In the genomic region with DNA sequence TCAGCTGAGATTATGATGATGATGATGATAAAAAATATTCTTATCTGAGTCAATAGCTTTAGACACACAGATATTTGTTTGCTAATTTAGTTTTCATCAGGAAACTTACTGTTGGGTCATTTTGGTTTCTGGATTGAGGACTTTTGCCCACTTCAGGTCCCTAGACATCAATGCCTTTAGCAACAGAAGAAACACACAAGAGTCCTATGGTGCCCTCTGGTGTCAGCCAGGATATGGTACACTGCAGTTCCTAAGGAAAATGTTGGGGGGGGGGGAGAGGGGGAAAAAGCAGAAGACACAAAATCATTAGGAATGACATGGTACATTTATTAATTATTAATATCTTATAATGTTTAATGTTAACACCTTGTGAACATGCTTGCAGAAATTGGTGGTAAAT, we compare ENCODE assay signal across 11 mouse cellular contexts. TPM values are rescaled to one million over a fixed set of nuclear protein-coding genes. Genes with fewer than 3 reads are reported as not detected.
DNase-seq lines count a peak whose midpoint lies in the region; ATAC-seq and TF ChIP-seq lines count a peak whose summit lies in the region.
"Had no signal": no experiment of that assay in that cellular context is flagged by ENCODE, and none has a peak within 500 bp of the region (broad histone marks: within the 10 kb centered on the region; RNA-seq: fewer than 3 reads in every experiment).

No protein-coding gene starts in this region.

- no peaks in the 10 kb centered on the region for H3K4me1 ChIP-seq in heart, adult 2 months (ENCODE audit: control insufficient read depth, insufficient read depth, low read length)
- no peaks in the 10 kb centered on the region for H3K4me1 ChIP-seq in stomach, postnatal 0 days (replicated peaks; ENCODE audit: control insufficient read depth, insufficient read depth)
- H3K4me1 ChIP-seq: limb, embryonic 12.5 days had no signal

- no peaks in the 10 kb centered on the region for H3K79me2 ChIP-seq in heart, adult 2 months (replicated peaks; ENCODE audit: control insufficient read depth, insufficient read depth, low read length)

- no peak for TF ChIP-seq EP300 in heart, adult 2 months (IDR thresholded peaks at IDR 0.05; ENCODE audit: insufficient read depth, low read depth, low read length)
- no peak for TF ChIP-seq EP300 in stomach, postnatal 0 days (optimal IDR thresholded peaks at IDR 0.05)

- H3K36me3 ChIP-seq in heart, adult 2 months (ENCODE audit: control insufficient read depth, insufficient read depth, low read length), result no peaks in the 10 kb centered on the region
- H3K36me3 ChIP-seq in stomach, postnatal 0 days (ENCODE audit: control insufficient read depth, insufficient read depth, low read length), result no peaks in the 10 kb centered on the region
- H3K36me3 ChIP-seq: limb, embryonic 12.5 days had no signal

- H3K27me3 ChIP-seq in heart, adult 2 months (ENCODE audit: control insufficient read depth, insufficient read depth, low read length), result no peaks in the 10 kb centered on the region
- H3K27me3 ChIP-seq in stomach, postnatal 0 days (ENCODE audit: control insufficient read depth, insufficient read depth, low read length), result no peaks in the 10 kb centered on the region
- H3K27me3 ChIP-seq: limb, embryonic 12.5 days had no signal

- no peaks in the 10 kb centered on the region for H3K9me3 ChIP-seq in stomach, postnatal 0 days (ENCODE audit: control insufficient read depth, low read length)
- H3K9me3 ChIP-seq: limb, embryonic 12.5 days had no signal

- no peak overlapping the region for H3K4me3 ChIP-seq in heart, adult 2 months
- no peak overlapping the region for H3K4me3 ChIP-seq in stomach, postnatal 0 days (ENCODE audit: low read depth, low read length)
- H3K4me3 ChIP-seq: erythroblast, embryonic 14.5 days; limb, embryonic 12.5 days had no signal

- H3K9ac ChIP-seq in heart, adult 2 months (ENCODE audit: low read depth, low read length), result no peak overlapping the region
- no peak overlapping the region for H3K9ac ChIP-seq in stomach, postnatal 0 days (ENCODE audit: low read length)
- H3K9ac ChIP-seq: limb, embryonic 12.5 days had no signal

- no peak for DNase-seq in heart, adult 2 months
- DNase-seq in heart, postnatal 36 days, result no peak
- DNase-seq in left cerebral cortex, adult 18-20 months (ENCODE audit: low spot score in 2 of 2), result peak; percentile 40 to 50
- DNase-seq in left cerebral cortex, postnatal 36 days (ENCODE audit: low spot score in 2 of 2), result no peak
- peak; percentile 55 for DNase-seq in testis, postnatal 10 days (ENCODE audit: low spot score)
- no peak for DNase-seq in testis, postnatal 14 days (ENCODE audit: low spot score)
- DNase-seq in stomach, postnatal 0 days (ENCODE audit: low spot score), result no peak

- peak; percentile 40 for TF ChIP-seq CTCF in heart, adult 2 months (IDR thresholded peaks at IDR 0.05)
- TF ChIP-seq CTCF in stomach, postnatal 0 days (IDR thresholded peaks at IDR 0.05; ENCODE audit: low read depth), result peak; percentile 67

- no peak overlapping the region for H3K4me2 ChIP-seq in stomach, postnatal 0 days (replicated peaks; ENCODE audit: low read depth)
- H3K4me2 ChIP-seq: limb, embryonic 12.5 days had no signal

- intact Hi-C loops in heart, adult 2 months (cut with DNase I), result no loop called here
- intact Hi-C loops in heart, postnatal 36 days (cut with DNase I), result no loop called here
- intact Hi-C loops in left cerebral cortex, postnatal 36 days (cut with DNase I), result loop anchor here (5.0 kb wide), 2 partner anchors 581 to 691 kb away; no protein-coding TSS in a partner anchor

- ATAC-seq in stomach, postnatal 0 days (ENCODE audit: low FRiP score, low TSS enrichment), result no peak
- no peak for ATAC-seq in CD4-positive, CD25-positive, alpha-beta regulatory T cell, adult 4 months

- H3K27ac ChIP-seq in heart, adult 2 months, result no peak overlapping the region
- H3K27ac ChIP-seq in stomach, postnatal 0 days (replicated peaks), result no peak overlapping the region
- H3K27ac ChIP-seq: limb, embryonic 12.5 days had no signal

- no peak for TF ChIP-seq POLR2A in heart, adult 2 months (IDR thresholded peaks at IDR 0.05; ENCODE audit: insufficient read depth, low read depth, low read length)

RNA-seq across cellular contexts. Expression of a gene that starts 42.0 kb away (rescaled TPM):
- total RNA-seq in heart, adult 2 months (2021), result under 1 TPM in 1 of 2 experiments, not detected in 1; 0.23 TPM
- polyA plus RNA-seq in heart, adult 2 months (2012; rRNA removed), result 0.02 and 0.09 TPM in 2 replicates
- total RNA-seq in heart, postnatal 36 days (2021), result not detected
- 10 to 100 TPM; 16.8 to 18.4 TPM for total RNA-seq in left cerebral cortex, adult 18-20 months (2021)
- 10 to 100 TPM; 20.0 to 20.3 TPM for total RNA-seq in left cerebral cortex, postnatal 36 days (2021)
- polyA plus RNA-seq in stomach, postnatal 0 days (2015; fragmentation: Nextera tagmentation; extraction: Ambion mirVana), result 0.15 and 0.16 TPM in 2 replicates
- polyA plus RNA-seq in CD4-positive, CD25-positive, alpha-beta regulatory T cell, adult 4 months (2017; shearing (Covaris generic)), result not detected
- total RNA-seq: megakaryocyte progenitor cell, adult 5-6 weeks had no signal
- polyA plus RNA-seq: erythroblast, embryonic 14.5 days had no signal

Comparison
In these comparisons a context has a peak if more than half of its experiments do, and no peak if none do; other contexts are left out.
1. DNase-seq: peak in left cerebral cortex, adult 18-20 months (2 of 2) and testis, postnatal 10 days (single experiment); none in heart, adult 2 months (0 of 2), heart, postnatal 36 days (0 of 2), left cerebral cortex, postnatal 36 days (0 of 2), testis, postnatal 14 days (single experiment) and stomach, postnatal 0 days (single experiment).
2. RNA of a gene that starts 42.0 kb away (total RNA-seq): 20.0 to 20.3 TPM in left cerebral cortex, postnatal 36 days and 16.8 to 18.4 TPM in left cerebral cortex, adult 18-20 months; 0.23 TPM in heart, adult 2 months and not detected in heart, postnatal 36 days; every median in the first group is over 10 times any median in the second.